Comparison of ENCODE assay signal across 17 mouse cellular contexts in genomic region chr19:55722376-55722775, GRCm38 (mm10). TPM values are rescaled to one million over a fixed set of nuclear protein-coding genes. Genes with fewer than 3 reads are reported as not detected.
DNase-seq lines count a peak whose midpoint lies in the region; ATAC-seq and TF ChIP-seq lines count a peak whose summit lies in the region.
"Had no signal": no experiment of that assay in that cellular context is flagged by ENCODE, and none has a peak within 500 bp of the region (broad histone marks: within the 10 kb centered on the region; RNA-seq: fewer than 3 reads in every experiment).

No protein-coding gene starts in this region.

- no peak overlapping the region for H3K4me3 ChIP-seq in lung, embryonic 14.5 days (ENCODE audit: low read depth, low read length)
- H3K4me3 ChIP-seq in intestine, postnatal 0 days (ENCODE audit: low read depth, low read length) = no peak overlapping the region
- no peak overlapping the region for H3K4me3 ChIP-seq in stomach, postnatal 0 days (ENCODE audit: low read depth, low read length)
- H3K4me3 ChIP-seq: forebrain, embryonic 12.5 days; kidney, embryonic 15.5 days; liver, embryonic 13.5 days had no signal

- no peaks in the 10 kb centered on the region for H3K36me3 ChIP-seq in lung, embryonic 14.5 days (ENCODE audit: insufficient read depth)
- H3K36me3 ChIP-seq in intestine, postnatal 0 days (ENCODE audit: control insufficient read depth, insufficient read depth) = no peaks in the 10 kb centered on the region
- no peaks in the 10 kb centered on the region for H3K36me3 ChIP-seq in stomach, postnatal 0 days (ENCODE audit: control insufficient read depth, insufficient read depth, low read length)
- H3K36me3 ChIP-seq: forebrain, embryonic 12.5 days; kidney, embryonic 15.5 days; liver, embryonic 13.5 days had no signal

- no peak for TF ChIP-seq EP300 in stomach, postnatal 0 days (optimal IDR thresholded peaks at IDR 0.05)

- 0 out of 2 replicates have a peak, but pooled peaks have one; percentile 49 for ATAC-seq in lung, embryonic 14.5 days (ENCODE audit: insufficient read depth)
- peak; percentile 53 for ATAC-seq in intestine, postnatal 0 days
- ATAC-seq in stomach, postnatal 0 days (ENCODE audit: low FRiP score, low TSS enrichment) = peak; percentile 73

- no peaks in the 10 kb centered on the region for H3K27me3 ChIP-seq in lung, embryonic 14.5 days (ENCODE audit: insufficient read depth, low read length)
- no peaks in the 10 kb centered on the region for H3K27me3 ChIP-seq in intestine, postnatal 0 days (replicated peaks; ENCODE audit: control insufficient read depth, insufficient read depth, low read length)
- no peaks in the 10 kb centered on the region for H3K27me3 ChIP-seq in stomach, postnatal 0 days (ENCODE audit: control insufficient read depth, insufficient read depth, low read length)
- H3K27me3 ChIP-seq: kidney, embryonic 15.5 days; liver, embryonic 13.5 days had no signal

- H3K9ac ChIP-seq in lung, embryonic 14.5 days = no peak overlapping the region
- no peak overlapping the region for H3K9ac ChIP-seq in intestine, postnatal 0 days (ENCODE audit: low read depth, low read length)
- H3K9ac ChIP-seq in stomach, postnatal 0 days (ENCODE audit: low read length) = no peak overlapping the region
- H3K9ac ChIP-seq: forebrain, embryonic 12.5 days; kidney, embryonic 15.5 days; liver, embryonic 13.5 days had no signal

- no peak overlapping the region for H3K27ac ChIP-seq in lung, embryonic 14.5 days (ENCODE audit: low read depth)
- H3K27ac ChIP-seq in intestine, postnatal 0 days (ENCODE audit: low read depth, low read length) = no peak overlapping the region
- peak overlapping the region; percentile 30; the same call in 1 of the 2 replicates for H3K27ac ChIP-seq in stomach, postnatal 0 days (replicated peaks)
- H3K27ac ChIP-seq: forebrain, embryonic 12.5 days; kidney, embryonic 15.5 days; liver, embryonic 13.5 days had no signal

- no peak overlapping the region for H3K4me2 ChIP-seq in lung, embryonic 14.5 days
- H3K4me2 ChIP-seq in intestine, postnatal 0 days (replicated peaks; ENCODE audit: low read depth) = no peak overlapping the region
- H3K4me2 ChIP-seq in stomach, postnatal 0 days (replicated peaks; ENCODE audit: low read depth) = no peak overlapping the region
- H3K4me2 ChIP-seq: forebrain, embryonic 12.5 days; kidney, embryonic 15.5 days; liver, embryonic 13.5 days had no signal

- 20% methylated on average over 6 of the region's 6 CpGs for WGBS in lung, embryonic 14.5 days
- 17% methylated on average over 6 of the region's 6 CpGs for WGBS in intestine, postnatal 0 days
- WGBS in stomach, postnatal 0 days = 23% methylated on average over 6 of the region's 6 CpGs

- no peaks in the 10 kb centered on the region for H3K4me1 ChIP-seq in lung, embryonic 14.5 days (ENCODE audit: insufficient read depth)
- H3K4me1 ChIP-seq in intestine, postnatal 0 days (replicated peaks; ENCODE audit: control insufficient read depth, insufficient read depth, low read length) = no peaks in the 10 kb centered on the region
- no peaks in the 10 kb centered on the region for H3K4me1 ChIP-seq in stomach, postnatal 0 days (replicated peaks; ENCODE audit: control insufficient read depth, insufficient read depth)
- H3K4me1 ChIP-seq: liver, embryonic 13.5 days had no signal

- no peak for DNase-seq in lung, embryonic 14.5 days
- no peak for DNase-seq in lung, postnatal 4 days
- DNase-seq in R1 (ENCODE audit: low read depth, low spot score) = peak; percentile 60
- peak; percentile 70 for DNase-seq in stomach, postnatal 0 days (ENCODE audit: low spot score)
- no peak for DNase-seq in testis, postnatal 14 days (ENCODE audit: low spot score)
- no peak for DNase-seq in adrenal gland, postnatal 10 days
- DNase-seq: adrenal gland, postnatal 36 days; cerebellum, adult 9-11 months; gastrocnemius, postnatal 36 days; heart, postnatal 4 days; layer of hippocampus, postnatal 36 days; liver, embryonic 13.5 days; right cerebral cortex, postnatal 25 days; thymus, adult 2 months had no signal

- H3K9me3 ChIP-seq in lung, embryonic 14.5 days (ENCODE audit: low read depth, low read length) = no peaks in the 10 kb centered on the region
- H3K9me3 ChIP-seq in intestine, postnatal 0 days (ENCODE audit: control insufficient read depth) = no peaks in the 10 kb centered on the region
- no peaks in the 10 kb centered on the region for H3K9me3 ChIP-seq in stomach, postnatal 0 days (ENCODE audit: control insufficient read depth, low read length)
- H3K9me3 ChIP-seq: forebrain, embryonic 12.5 days; kidney, embryonic 15.5 days; liver, embryonic 13.5 days had no signal

- TF ChIP-seq CTCF in lung, embryonic 14.5 days (IDR thresholded peaks at IDR 0.05; ENCODE audit: low read depth) = no peak
- TF ChIP-seq CTCF in intestine, postnatal 0 days (IDR thresholded peaks at IDR 0.05; ENCODE audit: low read depth) = no peak
- TF ChIP-seq CTCF in stomach, postnatal 0 days (IDR thresholded peaks at IDR 0.05; ENCODE audit: low read depth) = no peak

RNA-seq across cellular contexts. Expression of gene Tcf7l2, which starts 19.2 kb away (rescaled TPM):
- 57.1 and 58.5 TPM in 2 replicates for polyA plus RNA-seq in lung, embryonic 14.5 days (2014; fragmentation: Nextera tagmentation; extraction: Ambion mirVana)
- polyA plus RNA-seq in intestine, postnatal 0 days (2015; fragmentation: Nextera tagmentation; extraction: Ambion mirVana) = 32.4 and 37.4 TPM in 2 replicates
- 40.6 and 41.7 TPM in 2 replicates for polyA plus RNA-seq in stomach, postnatal 0 days (2015; fragmentation: Nextera tagmentation; extraction: Ambion mirVana)
- 10 to 100 TPM; 22.8 to 26.1 TPM for total RNA-seq in adrenal gland, postnatal 10 days (2021)

Comparison
In these comparisons a context has a peak if more than half of its experiments do, and no peak if none do; other contexts are left out.
1. DNase-seq: peak in R1 (single experiment) and stomach, postnatal 0 days (single experiment); none in lung, embryonic 14.5 days (single experiment), lung, postnatal 4 days (0 of 2), testis, postnatal 14 days (single experiment) and adrenal gland, postnatal 10 days (single experiment).
2. Peak in every context shown above with its lines, with median percentiles within 50 percentile points of each other: ATAC-seq.